Mouse (Mus musculus) heart, embryonic 12.5 days (tissue): ENCODE results near the gene Filip1l. TPM values are rescaled to one million over a fixed set of nuclear protein-coding genes. Genes with fewer than 3 reads are reported as not detected.

ENCODE experiments used
- ATAC-seq: fragments of 200-750 bp; cut with Nextera tagmentation; 2 replicates; pipeline ENCODE4 v1.8.0; 2017; ENCODE audit warnings: moderate TSS enrichment, moderate library complexity; ENCODE audit not compliant: insufficient number of reproducible peaks, low FRiP score
- H3K27ac ChIP-seq: fragments of 300-500 bp; sonication (generic); 2 replicates; pipeline ENCODE4 v1.5.1; 2016; ENCODE audit warnings: mild to moderate bottlenecking, moderate library complexity; ENCODE audit not compliant: poor library complexity, severe bottlenecking
- H3K27me3 ChIP-seq: fragments of 300-500 bp; sonication (generic); replicated peaks from 2 replicates; pipeline ENCODE4 v1.6.1; 2016; ENCODE audit warnings: mild to moderate bottlenecking, moderate library complexity
- H3K36me3 ChIP-seq: fragments of 300-500 bp; sonication (generic); 2 replicates; pipeline ENCODE4 v1.6.1; 2016; ENCODE audit warnings: mild to moderate bottlenecking, moderate library complexity
- H3K4me1 ChIP-seq: fragments of 300-500 bp; sonication (generic); replicated peaks from 2 replicates; pipeline ENCODE4 v1.6.1; 2016; ENCODE audit warnings: mild to moderate bottlenecking
- H3K4me2 ChIP-seq: fragments of 300-500 bp; sonication (generic); 2 replicates; pipeline ENCODE4 v1.6.1; 2016; ENCODE audit warnings: mild to moderate bottlenecking, moderate library complexity
- H3K4me3 ChIP-seq: fragments of 300-500 bp; sonication (generic); 2 replicates; pipeline ENCODE4 v1.5.1; 2016; ENCODE audit warnings: mild to moderate bottlenecking
- H3K9ac ChIP-seq: fragments of 300-500 bp; sonication (generic); 2 replicates; pipeline ENCODE4 v1.6.1; 2016; ENCODE audit warnings: mild to moderate bottlenecking, moderate library complexity
- H3K9me3 ChIP-seq: fragments of 300-500 bp; sonication (generic); replicated peaks from 2 replicates; pipeline ENCODE4 v1.6.1; 2016; ENCODE audit warnings: mild to moderate bottlenecking, moderate library complexity
- WGBS: fragments of 180-500 bp; shearing (Covaris S2); methylation state at CpG from one replicate; pipeline ENCODE4 v1.1.7; 2016; 5-methylcytosine and 5-hydroxymethylcytosine counted together
- polyA plus RNA-seq: library from polyadenylated mRNA; unstranded; fragments of >200 nt; fragmentation: Nextera tagmentation; extraction: Ambion mirVana; gene quantifications from 2 replicates; pipeline ENCODE4 v1.2.1, GENCODE M21; 2016

The Filip1l gene
- polyA plus RNA-seq, 1 experiment from 2014 or later = 27.8 TPM

GRCm38 (mm10) chr16:57506133-57506532, 153.2 kb downstream of the Filip1l start:
- 87% methylated on average over 6 of the region's 6 CpGs for WGBS
- no peak for ATAC-seq
- Histone ChIP-seq H3K27ac (no peak overlapping the region), H3K9me3 (no peaks in the 10 kb centered on the region), H3K4me3 (no peak overlapping the region), H3K36me3 (no peaks in the 10 kb centered on the region), H3K9ac (no peak overlapping the region), H3K4me2 (no peak overlapping the region), H3K4me1 (0 out of 2 replicates have a peak, but pooled peaks cover 4% of the 10 kb centered on the region), H3K27me3 (no peaks in the 10 kb centered on the region)

- H3K27ac ChIP-seq = no peak overlapping the region
- H3K9ac ChIP-seq = no peak overlapping the region
- 87% methylated on average over 1 of the region's 1 CpGs for WGBS
- no peak overlapping the region for H3K4me2 ChIP-seq
- H3K27me3 ChIP-seq = no peaks in the 10 kb centered on the region
- ATAC-seq = no peak
- H3K9me3 ChIP-seq = no peaks in the 10 kb centered on the region
- no peaks in the 10 kb centered on the region for H3K36me3 ChIP-seq
- H3K4me3 ChIP-seq = no peak overlapping the region
- H3K4me1 ChIP-seq = 0 out of 2 replicates have a peak, but pooled peaks cover 4% of the 10 kb centered on the region
Measured at GRCm38 (mm10) chr16:57508351-57508750, 155.5 kb downstream of the Filip1l start.

DNA sequence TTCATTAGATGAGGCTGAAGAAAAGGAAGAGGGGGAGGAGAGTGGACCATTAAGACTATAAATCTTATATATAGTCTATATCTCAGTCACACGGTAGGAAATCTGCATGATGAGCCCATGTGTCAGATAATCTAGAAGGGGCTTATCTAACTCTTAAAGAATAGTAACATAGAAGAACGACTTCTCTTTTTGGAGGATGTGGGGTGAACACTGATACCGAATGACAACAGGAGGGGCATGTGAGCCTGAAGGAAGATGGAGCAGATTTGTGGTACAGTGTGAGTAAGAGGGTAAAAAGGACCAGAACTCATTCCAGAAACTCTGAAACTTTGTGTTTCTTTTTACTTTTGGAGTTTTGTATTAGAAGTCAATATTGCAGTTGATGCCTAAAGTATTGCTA, 156.2 kb downstream of the Filip1l start:
- H3K27me3 ChIP-seq = no peaks in the 10 kb centered on the region
- no peaks in the 10 kb centered on the region for H3K36me3 ChIP-seq
- H3K9me3 ChIP-seq = no peaks in the 10 kb centered on the region
- H3K4me3 ChIP-seq = no peak overlapping the region
- no peak overlapping the region for H3K4me2 ChIP-seq
- 0 out of 2 replicates have a peak, but pooled peaks cover 4% of the 10 kb centered on the region for H3K4me1 ChIP-seq
- 59% methylated on average over 3 of the region's 3 CpGs for WGBS
- ATAC-seq = no peak
- no peak overlapping the region for H3K27ac ChIP-seq
- H3K9ac ChIP-seq = no peak overlapping the region

DNA sequence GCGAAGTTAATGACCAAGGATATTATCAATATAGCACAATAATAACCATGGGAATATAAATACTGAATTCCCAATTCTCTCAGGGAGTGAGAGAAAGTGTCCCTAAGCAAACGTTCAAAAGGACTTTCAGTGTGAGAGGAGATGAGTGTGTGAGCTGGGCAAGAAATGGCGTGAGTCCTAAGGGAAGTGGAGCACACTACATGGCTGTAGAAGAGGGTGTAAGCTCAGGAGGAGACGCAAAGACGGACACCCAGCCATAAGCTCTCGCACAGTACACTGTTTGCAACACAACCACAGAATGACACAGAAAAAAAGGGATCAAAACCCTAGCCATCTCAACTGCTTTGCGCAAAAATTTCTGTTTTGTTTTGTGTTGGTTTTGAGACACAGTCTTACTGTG, 160.7 kb downstream of the Filip1l start:
- 86% methylated on average over 7 of the region's 7 CpGs for WGBS
- Histone ChIP-seq H3K36me3 (no peaks in the 10 kb centered on the region), H3K9ac (no peak overlapping the region), H3K9me3 (no peaks in the 10 kb centered on the region), H3K4me2 (no peak overlapping the region), H3K27ac (no peak overlapping the region), H3K4me3 (no peak overlapping the region), H3K27me3 (no peaks in the 10 kb centered on the region), H3K4me1 (peaks cover 10% of the 10 kb centered on the region)
- ATAC-seq = no peak

- Histone ChIP-seq H3K4me3 (no peak overlapping the region), H3K4me2 (no peak overlapping the region), H3K36me3 (no peaks in the 10 kb centered on the region), H3K4me1 (peaks cover 10% of the 10 kb centered on the region), H3K9ac (no peak overlapping the region), H3K27me3 (no peaks in the 10 kb centered on the region), H3K9me3 (no peaks in the 10 kb centered on the region), H3K27ac (no peak overlapping the region)
- ATAC-seq = no peak
- WGBS = 72% methylated on average over 4 of the region's 4 CpGs
Measured at GRCm38 (mm10) chr16:57514371-57514770, 161.5 kb downstream of the Filip1l start.

- H3K4me3 ChIP-seq = no peak overlapping the region
- ATAC-seq = no peak
- H3K9me3 ChIP-seq = no peaks in the 10 kb centered on the region
- 63% methylated on average over 10 of the region's 10 CpGs for WGBS
- H3K4me2 ChIP-seq = no peak overlapping the region
- no peaks in the 10 kb centered on the region for H3K27me3 ChIP-seq
- peaks cover 10% of the 10 kb centered on the region for H3K4me1 ChIP-seq
- H3K36me3 ChIP-seq = no peaks in the 10 kb centered on the region
- no peak overlapping the region for H3K9ac ChIP-seq
- no peak overlapping the region for H3K27ac ChIP-seq
Measured at GRCm38 (mm10) chr16:57515636-57516035, 162.7 kb downstream of the Filip1l start.

- Histone ChIP-seq H3K36me3 (no peaks in the 10 kb centered on the region), H3K9me3 (no peaks in the 10 kb centered on the region), H3K4me3 (no peak overlapping the region), H3K9ac (no peak overlapping the region), H3K27ac (no peak overlapping the region), H3K4me2 (no peak overlapping the region), H3K4me1 (peaks cover 32% of the 10 kb centered on the region), H3K27me3 (no peaks in the 10 kb centered on the region)
- WGBS = 76% methylated on average over 5 of the region's 5 CpGs
- no peak for ATAC-seq
Measured at GRCm38 (mm10) chr16:57525046-57525445, 172.2 kb downstream of the Filip1l start.

GRCm38 (mm10) chr16:57525476-57525875, 172.6 kb downstream of the Filip1l start:
- no peak overlapping the region for H3K4me3 ChIP-seq
- H3K27me3 ChIP-seq = no peaks in the 10 kb centered on the region
- H3K9me3 ChIP-seq = no peaks in the 10 kb centered on the region
- peaks cover 32% of the 10 kb centered on the region for H3K4me1 ChIP-seq
- H3K9ac ChIP-seq = no peak overlapping the region
- ATAC-seq = no peak
- H3K36me3 ChIP-seq = no peaks in the 10 kb centered on the region
- 69% methylated on average over 4 of the region's 4 CpGs for WGBS
- no peak overlapping the region for H3K27ac ChIP-seq
- H3K4me2 ChIP-seq = no peak overlapping the region

DNA sequence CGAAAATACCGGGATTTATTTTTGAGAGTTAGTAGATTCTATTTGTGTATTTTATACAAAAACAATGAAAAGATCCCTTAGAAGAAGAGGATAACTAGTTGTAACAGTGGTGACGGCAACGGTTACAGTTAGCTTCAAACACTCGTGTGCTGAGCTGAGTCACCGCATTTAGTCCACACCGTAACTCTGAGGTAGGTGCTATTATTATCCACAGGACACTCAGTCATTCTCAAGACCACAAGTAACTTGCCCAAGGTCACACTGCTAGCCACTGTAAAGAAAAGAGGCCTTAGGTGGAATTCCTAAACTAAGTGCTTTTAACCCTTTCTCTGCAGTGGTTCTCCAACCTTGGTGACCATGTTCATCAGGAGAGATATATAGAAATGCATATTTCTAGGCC, 174.0 kb downstream of the Filip1l start:
- no peaks in the 10 kb centered on the region for H3K9me3 ChIP-seq
- peak overlapping the region; percentile 51 for H3K27ac ChIP-seq

DNA sequence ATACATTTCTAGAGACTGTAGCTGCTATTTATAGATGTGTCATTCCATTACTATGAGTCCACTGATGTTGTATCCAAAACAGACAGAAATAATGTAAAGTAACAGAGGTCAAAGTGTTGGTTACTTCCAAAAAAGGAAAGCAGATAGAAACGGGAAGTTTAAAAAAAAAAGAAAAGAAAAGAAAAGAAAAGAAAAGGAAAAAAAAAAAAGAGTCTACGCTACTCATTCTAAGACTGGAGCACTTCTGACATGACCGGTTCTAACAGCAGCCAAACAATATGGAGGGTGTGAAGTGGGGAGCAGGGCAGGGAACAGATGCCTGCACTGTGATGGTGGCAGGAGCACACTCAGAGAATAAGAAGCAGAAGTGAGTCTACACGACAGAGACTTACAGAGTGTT, 175.6 kb downstream of the Filip1l start:
- Histone ChIP-seq H3K9ac (no peak overlapping the region), H3K9me3 (no peaks in the 10 kb centered on the region), H3K4me1 (peaks cover 35% of the 10 kb centered on the region), H3K27me3 (no peaks in the 10 kb centered on the region), H3K4me3 (no peak overlapping the region), H3K4me2 (no peak overlapping the region), H3K27ac (no peak overlapping the region), H3K36me3 (no peaks in the 10 kb centered on the region)
- WGBS = 66% methylated on average over 4 of the region's 4 CpGs
- no peak for ATAC-seq

More for the DNA sequence above, 174.0 kb downstream of the Filip1l start:
- peaks cover 32% of the 10 kb centered on the region for H3K4me1 ChIP-seq
- ATAC-seq = no peak
- WGBS = 54% methylated on average over 7 of the region's 7 CpGs
- H3K36me3 ChIP-seq = no peaks in the 10 kb centered on the region
- H3K4me3 ChIP-seq = no peak overlapping the region
- H3K4me2 ChIP-seq = no peak overlapping the region
- H3K9ac ChIP-seq = no peak overlapping the region
- no peaks in the 10 kb centered on the region for H3K27me3 ChIP-seq

DNA sequence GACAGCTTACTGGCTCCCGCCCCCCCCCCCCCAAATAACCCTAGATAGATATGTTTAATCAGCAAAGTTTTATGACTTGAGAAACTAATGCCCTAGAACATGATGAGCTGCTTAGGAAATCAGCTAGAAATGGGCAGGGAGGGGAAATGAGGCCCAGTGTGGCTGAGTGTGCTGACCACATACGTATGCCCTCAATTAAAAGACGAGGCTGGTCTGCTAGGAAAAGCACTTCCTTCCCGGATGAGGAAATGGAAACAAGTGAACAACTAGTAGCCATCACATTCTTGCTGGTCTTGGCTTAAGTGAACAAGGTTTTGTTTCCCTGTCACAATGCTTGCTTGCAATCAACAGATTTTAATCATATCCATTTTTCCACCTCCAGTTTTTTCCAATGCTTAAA, 177.7 kb downstream of the Filip1l start:
- H3K4me3 ChIP-seq = no peak overlapping the region
- H3K4me1 ChIP-seq = peaks cover 34% of the 10 kb centered on the region
- H3K9ac ChIP-seq = no peak overlapping the region
- no peak overlapping the region for H3K4me2 ChIP-seq
- no peak for ATAC-seq
- H3K27ac ChIP-seq = no peak overlapping the region
- H3K9me3 ChIP-seq = no peaks in the 10 kb centered on the region
- 76% methylated on average over 4 of the region's 4 CpGs for WGBS
- no peaks in the 10 kb centered on the region for H3K27me3 ChIP-seq
- no peaks in the 10 kb centered on the region for H3K36me3 ChIP-seq

DNA sequence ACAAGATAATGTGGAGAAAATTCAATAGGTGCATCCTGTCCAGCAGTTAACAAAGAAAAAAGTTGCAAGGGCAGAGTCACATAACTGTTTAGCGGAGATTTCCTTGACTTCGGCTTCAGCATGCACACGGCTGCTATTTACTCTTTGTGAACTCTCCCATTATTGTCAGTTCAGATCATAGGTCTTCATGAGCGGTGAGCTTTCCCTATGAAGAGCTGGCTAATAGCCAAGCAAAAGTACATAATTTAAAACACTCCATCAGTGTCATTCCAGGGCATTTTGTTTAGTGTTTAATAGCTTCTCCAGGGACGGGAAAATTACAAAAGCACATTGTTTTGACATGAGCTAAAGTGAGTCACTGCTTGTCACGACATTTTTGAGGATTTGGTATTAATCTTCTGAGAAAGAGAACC, 179.2 kb downstream of the Filip1l start:
- no peak for ATAC-seq
- Histone ChIP-seq H3K27me3 (no peaks in the 10 kb centered on the region), H3K9me3 (no peaks in the 10 kb centered on the region), H3K4me3 (no peak overlapping the region), H3K4me1 (peaks cover 28% of the 10 kb centered on the region), H3K4me2 (no peak overlapping the region), H3K27ac (no peak overlapping the region), H3K36me3 (no peaks in the 10 kb centered on the region), H3K9ac (no peak overlapping the region)
- 60% methylated on average over 6 of the region's 6 CpGs for WGBS
